Mouse (Mus musculus) hindbrain, embryonic 14.5 days (tissue): ENCODE measurements at regions not wholly inside any gene's neighbourhood (a gene's known extent, or its start where the extent isn't known, plus 50 kb on each side); places are given as distances from the start of the nearest gene placed in this dataset.

Experiments
- ATAC-seq: fragments of 200-750 bp; cut with Nextera tagmentation; 2 replicates; pipeline ENCODE4 v1.8.0; 2017; ENCODE audit warnings: moderate number of reproducible peaks, mild to moderate bottlenecking, moderate TSS enrichment, moderate library complexity; ENCODE audit not compliant: low FRiP score
- DNase-seq: peaks from one replicate; pipeline ENCODE4 v3.0.0-alpha.2; 2015; ENCODE audit warnings: low spot score
- H3K27ac ChIP-seq: fragments of 300-500 bp; sonication (generic); 2 replicates; pipeline ENCODE4 v1.5.1; 2014; ENCODE audit warnings: mild to moderate bottlenecking, moderate library complexity
- H3K27me3 ChIP-seq: fragments of 300-500 bp; sonication (generic); 2 replicates; pipeline ENCODE4 v1.6.1; 2014; ENCODE audit warnings: mild to moderate bottlenecking, low read length, mixed read lengths; ENCODE audit not compliant: control insufficient read depth, insufficient read depth
- H3K36me3 ChIP-seq: fragments of 300-500 bp; sonication (generic); replicated peaks from 2 replicates; pipeline ENCODE4 v1.6.1; 2014; ENCODE audit not compliant: control insufficient read depth, insufficient read depth
- H3K4me1 ChIP-seq: fragments of 300-500 bp; sonication (generic); replicated peaks from 2 replicates; pipeline ENCODE4 v1.6.1; 2014; ENCODE audit warnings: antibody characterized with exemption, low read length, mixed read lengths; ENCODE audit not compliant: control insufficient read depth, insufficient read depth
- H3K4me2 ChIP-seq: fragments of 300-500 bp; sonication (generic); replicated peaks from 2 replicates; pipeline ENCODE4 v1.6.1; 2014; ENCODE audit warnings: mild to moderate bottlenecking, moderate library complexity
- H3K4me3 ChIP-seq: fragments of 300-500 bp; sonication (generic); replicated peaks from 2 replicates; pipeline ENCODE4 v1.5.1; 2014; ENCODE audit warnings: mild to moderate bottlenecking, low read length
- H3K9ac ChIP-seq: fragments of 300-500 bp; sonication (generic); 2 replicates; pipeline ENCODE4 v1.6.1; 2014
- H3K9me3 ChIP-seq: fragments of 300-500 bp; sonication (generic); 2 replicates; pipeline ENCODE4 v1.6.1; 2016; ENCODE audit warnings: low read length; ENCODE audit not compliant: control insufficient read depth
- WGBS: fragments of 180-500 bp; shearing (Covaris S2); extraction: QIAGEN DNeasy Blood & Tissue Kit; methylation state at CpG from one replicate; pipeline ENCODE4 v1.1.7; 2014; 5-methylcytosine and 5-hydroxymethylcytosine counted together

- Histone ChIP-seq H3K9ac (no peak overlapping the region), H3K4me2 (no peak overlapping the region), H3K27ac (no peak overlapping the region), H3K36me3 (no peaks in the 10 kb centered on the region), H3K27me3 (no peaks in the 10 kb centered on the region), H3K4me1 (no peaks in the 10 kb centered on the region; the same call in 1 of the 2 replicates), H3K4me3 (no peak overlapping the region), H3K9me3 (no peaks in the 10 kb centered on the region)
- 86% methylated on average over 2 of the region's 2 CpGs for WGBS
- no peak for DNase-seq
- ATAC-seq, result no peak
These were observed 194.9 kb upstream of the Cited2 start for GRCm38 (mm10) chr10:17528116-17528515.

GRCm38 (mm10) chr10:17528846-17529245, 194.2 kb upstream of the Cited2 start:
- H3K4me2 ChIP-seq, result no peak overlapping the region
- no peaks in the 10 kb centered on the region for H3K36me3 ChIP-seq
- no peak overlapping the region for H3K9ac ChIP-seq
- no peak overlapping the region for H3K4me3 ChIP-seq
- no peak overlapping the region for H3K27ac ChIP-seq
- no peaks in the 10 kb centered on the region for H3K9me3 ChIP-seq
- 85% methylated on average over 6 of the region's 6 CpGs for WGBS
- ATAC-seq (no peak), DNase-seq (no peak)
- H3K4me1 ChIP-seq, result no peaks in the 10 kb centered on the region; the same call in 1 of the 2 replicates
- no peaks in the 10 kb centered on the region for H3K27me3 ChIP-seq

- Histone ChIP-seq H3K4me1 (no peaks in the 10 kb centered on the region; the same call in 1 of the 2 replicates), H3K9me3 (no peaks in the 10 kb centered on the region), H3K9ac (no peak overlapping the region), H3K27ac (no peak overlapping the region), H3K27me3 (no peaks in the 10 kb centered on the region), H3K36me3 (no peaks in the 10 kb centered on the region), H3K4me2 (no peak overlapping the region), H3K4me3 (no peak overlapping the region)
- WGBS, result 98% methylated on average over 4 of the region's 4 CpGs
- DNase-seq (no peak), ATAC-seq (no peak)
These were observed 193.0 kb upstream of the Cited2 start for GRCm38 (mm10) chr10:17529851-17530509.

GRCm38 (mm10) chr10:17531021-17531420, 192.0 kb upstream of the Cited2 start:
- Histone ChIP-seq H3K4me2 (no peak overlapping the region), H3K9ac (no peak overlapping the region), H3K27ac (no peak overlapping the region), H3K9me3 (no peaks in the 10 kb centered on the region), H3K36me3 (no peaks in the 10 kb centered on the region), H3K27me3 (no peaks in the 10 kb centered on the region), H3K4me1 (no peaks in the 10 kb centered on the region; the same call in 1 of the 2 replicates), H3K4me3 (no peak overlapping the region)
- DNase-seq (no peak), ATAC-seq (no peak)
- 89% methylated on average over 3 of the region's 3 CpGs for WGBS

- no peak overlapping the region for H3K4me3 ChIP-seq
- no peak overlapping the region for H3K4me2 ChIP-seq
- H3K27me3 ChIP-seq, result no peaks in the 10 kb centered on the region
- H3K36me3 ChIP-seq, result no peaks in the 10 kb centered on the region
- H3K9me3 ChIP-seq, result no peaks in the 10 kb centered on the region
- 98% methylated on average over 6 of the region's 6 CpGs for WGBS
- no peak overlapping the region for H3K27ac ChIP-seq
- ATAC-seq (no peak), DNase-seq (no peak)
- no peak overlapping the region for H3K9ac ChIP-seq
- H3K4me1 ChIP-seq, result no peaks in the 10 kb centered on the region
These were observed 184.0 kb upstream of the Cited2 start for GRCm38 (mm10) chr10:17538944-17539533.

GRCm38 (mm10) chr10:17540404-17541375, 182.3 kb upstream of the Cited2 start:
- no peak for ATAC-seq
- WGBS, result 82% methylated on average over 6 of the region's 6 CpGs

GRCm38 (mm10) chr10:17542104-17542846, 180.7 kb upstream of the Cited2 start:
- ATAC-seq, result no peak
- Histone ChIP-seq H3K9ac (no peak overlapping the region), H3K4me2 (no peak overlapping the region), H3K9me3 (no peaks in the 10 kb centered on the region), H3K27me3 (no peaks in the 10 kb centered on the region), H3K4me3 (no peak overlapping the region), H3K27ac (no peak overlapping the region), H3K36me3 (no peaks in the 10 kb centered on the region), H3K4me1 (no peaks in the 10 kb centered on the region)
- no peak for DNase-seq
- WGBS, result 79% methylated on average over 8 of the region's 8 CpGs

More at GRCm38 (mm10) chr10:17540404-17541375, 182.3 kb upstream of the Cited2 start:
- Histone ChIP-seq H3K4me2 (no peak overlapping the region), H3K27ac (no peak overlapping the region), H3K36me3 (no peaks in the 10 kb centered on the region), H3K9ac (no peak overlapping the region), H3K4me1 (no peaks in the 10 kb centered on the region), H3K27me3 (no peaks in the 10 kb centered on the region), H3K4me3 (no peak overlapping the region), H3K9me3 (no peaks in the 10 kb centered on the region)
- DNase-seq, result no peak

- WGBS, result 81% methylated on average over 5 of the region's 5 CpGs
- no peak for ATAC-seq
- H3K27me3 ChIP-seq, result no peaks in the 10 kb centered on the region
These were observed 180.1 kb upstream of the Cited2 start for GRCm38 (mm10) chr10:17542847-17543421.

More at GRCm38 (mm10) chr10:17542847-17543421, 180.1 kb upstream of the Cited2 start:
- no peaks in the 10 kb centered on the region for H3K36me3 ChIP-seq
- no peak overlapping the region for H3K4me2 ChIP-seq
- H3K4me3 ChIP-seq, result no peak overlapping the region
- H3K9ac ChIP-seq, result no peak overlapping the region
- no peak overlapping the region for H3K27ac ChIP-seq
- DNase-seq, result no peak
- no peaks in the 10 kb centered on the region for H3K9me3 ChIP-seq
- no peaks in the 10 kb centered on the region for H3K4me1 ChIP-seq
